Mouse (Mus musculus) cerebellum, adult 18-20 months (tissue): ENCODE measurements at regions not wholly inside any gene's neighbourhood (a gene's known extent, or its start where the extent isn't known, plus 50 kb on each side); places are given as distances from the start of the nearest gene placed in this dataset.

ENCODE experiments used
- DNase-seq, 2 experiments: peaks; one replicate each; pipeline ENCODE4 v3.0.0; 2021

- DNase-seq = no peak
These were observed 110.0 kb upstream of the Ccdc54 start for GRCm38 (mm10) chr16:50700811-50701517.

GRCm38 (mm10) chr16:50700123-50700522 is 109.2 kb upstream of the Ccdc54 start:
- no peak for DNase-seq

GRCm38 (mm10) chr16:50697722-50698121 is 106.8 kb upstream of the Ccdc54 start:
- no peak for DNase-seq

- no peak for DNase-seq
These were observed 105.1 kb upstream of the Ccdc54 start for GRCm38 (mm10) chr16:50696052-50696451.

- no peak for DNase-seq
These were observed 103.1 kb upstream of the Ccdc54 start for GRCm38 (mm10) chr16:50694045-50694444.

- DNase-seq = no peak
These were observed 99.9 kb upstream of the Ccdc54 start for GRCm38 (mm10) chr16:50690818-50691217.

GRCm38 (mm10) chr16:50689525-50689924 is 98.6 kb upstream of the Ccdc54 start:
- no peak for DNase-seq

GRCm38 (mm10) chr16:50688818-50689506 is 98.0 kb upstream of the Ccdc54 start:
- no peak for DNase-seq

GRCm38 (mm10) chr16:50679698-50680097 is 88.7 kb upstream of the Ccdc54 start:
- DNase-seq = no peak

- DNase-seq = no peak
These were observed 82.4 kb upstream of the Ccdc54 start for GRCm38 (mm10) chr16:50673339-50673738.

GRCm38 (mm10) chr16:50672713-50673112 is 81.8 kb upstream of the Ccdc54 start:
- no peak for DNase-seq

GRCm38 (mm10) chr16:50671170-50671569 is 80.2 kb upstream of the Ccdc54 start:
- DNase-seq = no peak

GRCm38 (mm10) chr16:50664240-50664639 is 73.3 kb upstream of the Ccdc54 start:
- no peak for DNase-seq
